ENCODE assay signal across 10 mouse cellular contexts in the genomic region with DNA sequence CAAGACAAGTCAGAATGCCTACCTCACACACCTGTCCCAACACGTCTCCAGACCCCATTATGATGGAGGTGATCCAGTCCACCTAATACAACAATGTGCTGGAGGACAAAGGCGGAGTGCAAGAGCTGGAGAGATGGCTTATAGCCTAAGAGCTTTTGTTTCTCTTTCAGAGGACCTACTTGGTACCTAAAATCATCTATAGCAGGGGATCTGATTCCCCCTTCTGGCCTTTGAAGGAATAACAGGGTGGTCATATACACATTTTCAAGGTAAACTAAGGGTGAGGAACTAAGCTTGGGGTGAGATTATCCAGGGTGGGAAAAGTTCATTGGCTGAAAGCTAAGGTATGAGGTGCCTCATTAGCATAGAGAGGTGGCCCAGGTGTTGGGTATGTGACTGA. TPM values are rescaled to one million over a fixed set of nuclear protein-coding genes. Genes with fewer than 3 reads are reported as not detected.
DNase-seq lines count a peak whose midpoint lies in the region; ATAC-seq and TF ChIP-seq lines count a peak whose summit lies in the region.
"Had no signal": no experiment of that assay in that cellular context is flagged by ENCODE, and none has a peak within 500 bp of the region (broad histone marks: within the 10 kb centered on the region; RNA-seq: fewer than 3 reads in every experiment).

No protein-coding gene starts in this region.

- ATAC-seq in hindbrain, embryonic 12.5 days (ENCODE audit: low FRiP score), result no peak
- no peak for ATAC-seq in neural tube, embryonic 11.5 days (ENCODE audit: insufficient read depth, low FRiP score, low TSS enrichment)
- ATAC-seq in monocyte, adult 5-6 weeks (replicated peaks; ENCODE audit: insufficient number of reproducible peaks, low FRiP score, low TSS enrichment, poor library complexity, severe bottlenecking), result no peak

- H3K4me1 ChIP-seq in hindbrain, embryonic 10.5 days (replicated peaks), result peaks cover 5% of the 10 kb centered on the region
- H3K4me1 ChIP-seq in hindbrain, embryonic 12.5 days, result peaks cover 8% of the 10 kb centered on the region
- H3K4me1 ChIP-seq in neural tube, embryonic 11.5 days (ENCODE audit: control insufficient read depth, insufficient read depth, low read length), result peaks cover 6% of the 10 kb centered on the region; the same call in 1 of the 2 replicates
- H3K4me1 ChIP-seq in thymus, adult 2 months (replicated peaks; ENCODE audit: control insufficient read depth, insufficient read depth, low read length), result no peaks in the 10 kb centered on the region

- no peak overlapping the region for H3K4me3 ChIP-seq in hindbrain, embryonic 10.5 days
- H3K4me3 ChIP-seq in hindbrain, embryonic 12.5 days, result no peak overlapping the region
- no peak overlapping the region for H3K4me3 ChIP-seq in neural tube, embryonic 11.5 days (ENCODE audit: low read depth, low read length)
- H3K4me3 ChIP-seq in thymus, adult 2 months (ENCODE audit: control insufficient read depth, insufficient read depth, low read length), result no peak overlapping the region
- H3K4me3 ChIP-seq: myocyte had no signal

- peak; percentile 10 for DNase-seq in hindbrain, embryonic 10.5 days (ENCODE audit: low spot score)
- DNase-seq in ES-CJ7 (ENCODE audit: low read depth, low spot score), result peak; percentile 59
- DNase-seq in embryo, embryonic 10 days (ENCODE audit: low spot score), result peak; percentile 24
- peak; percentile 49 for DNase-seq in kidney, postnatal 14 days
- DNase-seq in neural tube, embryonic 11.5 days (ENCODE audit: low spot score), result peak; percentile 23
- DNase-seq in thymus, adult 2 months, result no peak

- H3K27ac ChIP-seq in hindbrain, embryonic 10.5 days, result no peak overlapping the region
- H3K27ac ChIP-seq in hindbrain, embryonic 12.5 days, result no peak overlapping the region
- no peak overlapping the region for H3K27ac ChIP-seq in neural tube, embryonic 11.5 days (ENCODE audit: low read depth, low read length)
- H3K27ac ChIP-seq in thymus, adult 2 months (ENCODE audit: control insufficient read depth, insufficient read depth, low read length), result no peak overlapping the region

- no peak for TF ChIP-seq CTCF in thymus, adult 2 months (IDR thresholded peaks at IDR 0.05; ENCODE audit: borderline replicate concordance, control insufficient read depth, extremely low read depth, insufficient read depth, low read length, poor library complexity)

- WGBS in hindbrain, embryonic 10.5 days, result 44% methylated on average over 2 of the region's 2 CpGs
- WGBS in hindbrain, embryonic 12.5 days, result 49% methylated on average over 2 of the region's 2 CpGs
- WGBS in neural tube, embryonic 11.5 days, result 60% methylated on average over 2 of the region's 2 CpGs
- 65% methylated on average over 2 of the region's 2 CpGs for whole genome bisulfite sequencing in thymus, adult 2 months

- H3K4me2 ChIP-seq in hindbrain, embryonic 12.5 days (replicated peaks), result no peak overlapping the region
- no peak overlapping the region for H3K4me2 ChIP-seq in neural tube, embryonic 11.5 days (ENCODE audit: low read depth)

- no peak overlapping the region for H3K9ac ChIP-seq in hindbrain, embryonic 12.5 days
- H3K9ac ChIP-seq in neural tube, embryonic 11.5 days (ENCODE audit: low read length), result no peak overlapping the region

- no peaks in the 10 kb centered on the region for H3K27me3 ChIP-seq in hindbrain, embryonic 10.5 days (ENCODE audit: insufficient read depth, poor library complexity, severe bottlenecking)
- no peaks in the 10 kb centered on the region for H3K27me3 ChIP-seq in hindbrain, embryonic 12.5 days
- no peaks in the 10 kb centered on the region for H3K27me3 ChIP-seq in neural tube, embryonic 11.5 days (ENCODE audit: control insufficient read depth, insufficient read depth, low read length)
- no peaks in the 10 kb centered on the region for H3K27me3 ChIP-seq in thymus, adult 2 months (ENCODE audit: control insufficient read depth, insufficient read depth, low read length)

- H3K9me3 ChIP-seq in hindbrain, embryonic 10.5 days, result no peaks in the 10 kb centered on the region
- no peaks in the 10 kb centered on the region for H3K9me3 ChIP-seq in hindbrain, embryonic 12.5 days (replicated peaks)
- no peaks in the 10 kb centered on the region for H3K9me3 ChIP-seq in neural tube, embryonic 11.5 days (ENCODE audit: control insufficient read depth, low read length)

- H3K36me3 ChIP-seq in hindbrain, embryonic 10.5 days, result no peaks in the 10 kb centered on the region
- no peaks in the 10 kb centered on the region for H3K36me3 ChIP-seq in hindbrain, embryonic 12.5 days
- no peaks in the 10 kb centered on the region for H3K36me3 ChIP-seq in neural tube, embryonic 11.5 days (ENCODE audit: control insufficient read depth, insufficient read depth, low read length)
- H3K36me3 ChIP-seq in thymus, adult 2 months (ENCODE audit: control insufficient read depth, insufficient read depth, low read length), result no peaks in the 10 kb centered on the region

- TF ChIP-seq POLR2A in thymus, adult 2 months (IDR thresholded peaks at IDR 0.05; ENCODE audit: control insufficient read depth, extremely low read depth, insufficient read depth, low read length, poor library complexity), result no peak

RNA-seq across cellular contexts. Expression of gene E330034G19Rik, which starts 19.4 kb away (rescaled TPM):
- polyA plus RNA-seq in hindbrain, embryonic 10.5 days (2016; fragmentation: Nextera tagmentation; extraction: Ambion mirVana), result not detected in 2 replicates
- 0.17 TPM in 1 of 2 replicates, not detected in the other for polyA plus RNA-seq in hindbrain, embryonic 12.5 days (2016; fragmentation: Nextera tagmentation; extraction: Ambion mirVana)
- not detected in 2 replicates for polyA plus RNA-seq in neural tube, embryonic 11.5 days (2014; fragmentation: Nextera tagmentation; extraction: Ambion mirVana)
- not detected in 2 replicates for polyA plus RNA-seq in thymus, adult 2 months (2012; rRNA removed)
- not detected in 3 replicates for total RNA-seq in monocyte, adult 5-6 weeks (2017)
- total RNA-seq: hematopoietic stem cell, adult 5-6 weeks had no signal
- polyA plus RNA-seq: myocyte had no signal

RNA-seq across cellular contexts. Expression of gene Dlg5, which starts 27.9 kb away (rescaled TPM):
- polyA plus RNA-seq in hindbrain, embryonic 10.5 days (2016; fragmentation: Nextera tagmentation; extraction: Ambion mirVana), result 12.7 and 14.0 TPM in 2 replicates
- 21.8 and 23.6 TPM in 2 replicates for polyA plus RNA-seq in hindbrain, embryonic 12.5 days (2016; fragmentation: Nextera tagmentation; extraction: Ambion mirVana)
- polyA plus RNA-seq in neural tube, embryonic 11.5 days (2014; fragmentation: Nextera tagmentation; extraction: Ambion mirVana), result 25.4 and 26.7 TPM in 2 replicates
- 7.5 and 8.7 TPM in 2 replicates for polyA plus RNA-seq in thymus, adult 2 months (2012; rRNA removed)
- 0.10 TPM in 2 of 3 replicates, not detected in the other for total RNA-seq in monocyte, adult 5-6 weeks (2017)
